Mouse (Mus musculus): ENCODE measurements around the gene Mecom. TPM values are rescaled to one million over a fixed set of nuclear protein-coding genes. Genes with fewer than 3 reads are reported as not detected.

The Mecom gene
- polyA plus RNA-seq, 1 experiment from 2014 or later: 10.2 TPM

GRCm38 (mm10) chr3:30019411-30019810, 528.4 kb downstream of the Mecom start:
- no peaks in the 10 kb centered on the region for H3K36me3 ChIP-seq (ENCODE audit: control insufficient read depth, insufficient read depth, low read length)
- H3K4me1 ChIP-seq (ENCODE audit: control insufficient read depth, insufficient read depth, low read length): 0 out of 2 replicates have a peak, but pooled peaks cover 3% of the 10 kb centered on the region
- WGBS: 69% methylated on average over 8 of the region's 8 CpGs
- no peak overlapping the region for H3K9ac ChIP-seq (ENCODE audit: low read depth, low read length)
- H3K9me3 ChIP-seq (ENCODE audit: control insufficient read depth, low read length): no peaks in the 10 kb centered on the region
- no peak overlapping the region for H3K27ac ChIP-seq (ENCODE audit: low read length)
- no peak overlapping the region for H3K4me2 ChIP-seq (ENCODE audit: low read depth, low read length)
- H3K4me3 ChIP-seq (ENCODE audit: low read length): no peak overlapping the region
- peaks cover 8% of the 10 kb centered on the region; the same call in 1 of the 2 replicates for H3K27me3 ChIP-seq (replicated peaks; ENCODE audit: control insufficient read depth, insufficient read depth, low read length)
- peak; percentile 66 for ATAC-seq

GRCm38 (mm10) chr3:30018202-30018601, 529.6 kb downstream of the Mecom start:
- H3K9ac ChIP-seq (ENCODE audit: low read depth, low read length): no peak overlapping the region
- ATAC-seq: no peak
- no peaks in the 10 kb centered on the region for H3K9me3 ChIP-seq (ENCODE audit: control insufficient read depth, low read length)
- H3K27me3 ChIP-seq (replicated peaks; ENCODE audit: control insufficient read depth, insufficient read depth, low read length): peaks cover 11% of the 10 kb centered on the region; the same call in 1 of the 2 replicates
- 20% methylated on average over 12 of the region's 12 CpGs for WGBS
- no peaks in the 10 kb centered on the region for H3K36me3 ChIP-seq (ENCODE audit: control insufficient read depth, insufficient read depth, low read length)
- H3K27ac ChIP-seq (ENCODE audit: low read length): no peak overlapping the region
- no peak overlapping the region for H3K4me3 ChIP-seq (ENCODE audit: low read length)
- H3K4me1 ChIP-seq (ENCODE audit: control insufficient read depth, insufficient read depth, low read length): 0 out of 2 replicates have a peak, but pooled peaks cover 3% of the 10 kb centered on the region
- no peak overlapping the region for H3K4me2 ChIP-seq (ENCODE audit: low read depth, low read length)

GRCm38 (mm10) chr3:30016766-30017165, 531.0 kb downstream of the Mecom start:
- ATAC-seq: no peak
- Histone ChIP-seq H3K27ac (ENCODE audit: low read length) (no peak overlapping the region), H3K36me3 (ENCODE audit: control insufficient read depth, insufficient read depth, low read length) (no peaks in the 10 kb centered on the region), H3K4me1 (ENCODE audit: control insufficient read depth, insufficient read depth, low read length) (peaks cover 9% of the 10 kb centered on the region; the same call in 1 of the 2 replicates), H3K4me3 (ENCODE audit: low read length) (no peak overlapping the region), H3K9me3 (ENCODE audit: control insufficient read depth, low read length) (no peaks in the 10 kb centered on the region), H3K4me2 (ENCODE audit: low read depth, low read length) (no peak overlapping the region), H3K9ac (ENCODE audit: low read depth, low read length) (no peak overlapping the region), H3K27me3 (replicated peaks; ENCODE audit: control insufficient read depth, insufficient read depth, low read length) (peaks cover 11% of the 10 kb centered on the region; the same call in 1 of the 2 replicates)
- 64% methylated on average over 5 of the region's 5 CpGs for WGBS

GRCm38 (mm10) chr3:30014962-30015660, 532.7 kb downstream of the Mecom start:
- no peaks in the 10 kb centered on the region for H3K36me3 ChIP-seq (ENCODE audit: control insufficient read depth, insufficient read depth, low read length)
- peaks cover 17% of the 10 kb centered on the region; the same call in 1 of the 2 replicates for H3K27me3 ChIP-seq (replicated peaks; ENCODE audit: control insufficient read depth, insufficient read depth, low read length)
- H3K4me1 ChIP-seq (ENCODE audit: control insufficient read depth, insufficient read depth, low read length): peaks cover 9% of the 10 kb centered on the region; the same call in 1 of the 2 replicates
- no peaks in the 10 kb centered on the region for H3K9me3 ChIP-seq (ENCODE audit: control insufficient read depth, low read length)
- no peak overlapping the region for H3K9ac ChIP-seq (ENCODE audit: low read depth, low read length)
- ATAC-seq: 0 out of 2 replicates have a peak, but pooled peaks have one; percentile 40
- no peak overlapping the region for H3K4me2 ChIP-seq (ENCODE audit: low read depth, low read length)
- no peak overlapping the region for H3K27ac ChIP-seq (ENCODE audit: low read length)
- 16% methylated on average over 10 of the region's 10 CpGs for WGBS
- H3K4me3 ChIP-seq (ENCODE audit: low read length): no peak overlapping the region

- 68% methylated on average over 1 of the region's 1 CpGs for WGBS
- H3K4me3 ChIP-seq (ENCODE audit: low read length): no peak overlapping the region
- no peak for ATAC-seq
- H3K36me3 ChIP-seq (ENCODE audit: control insufficient read depth, insufficient read depth, low read length): no peaks in the 10 kb centered on the region
- peaks cover 21% of the 10 kb centered on the region; the same call in 1 of the 2 replicates for H3K27me3 ChIP-seq (replicated peaks; ENCODE audit: control insufficient read depth, insufficient read depth, low read length)
- peaks cover 9% of the 10 kb centered on the region; the same call in 1 of the 2 replicates for H3K4me1 ChIP-seq (ENCODE audit: control insufficient read depth, insufficient read depth, low read length)
- H3K27ac ChIP-seq (ENCODE audit: low read length): no peak overlapping the region
- no peak overlapping the region for H3K9ac ChIP-seq (ENCODE audit: low read depth, low read length)
- H3K4me2 ChIP-seq (ENCODE audit: low read depth, low read length): no peak overlapping the region
- no peaks in the 10 kb centered on the region for H3K9me3 ChIP-seq (ENCODE audit: control insufficient read depth, low read length)
These were observed 533.5 kb downstream of the Mecom start for GRCm38 (mm10) chr3:30014279-30014678.

- Histone ChIP-seq H3K4me1 (ENCODE audit: control insufficient read depth, insufficient read depth, low read length) (peaks cover 9% of the 10 kb centered on the region; the same call in 1 of the 2 replicates), H3K27me3 (replicated peaks; ENCODE audit: control insufficient read depth, insufficient read depth, low read length) (peaks cover 21% of the 10 kb centered on the region; the same call in 1 of the 2 replicates), H3K9ac (ENCODE audit: low read depth, low read length) (peak overlapping the region; percentile 56; the same call in 1 of the 2 replicates), H3K9me3 (ENCODE audit: control insufficient read depth, low read length) (no peaks in the 10 kb centered on the region), H3K27ac (ENCODE audit: low read length) (no peak overlapping the region), H3K4me3 (ENCODE audit: low read length) (peak overlapping the region; percentile 55), H3K4me2 (ENCODE audit: low read depth, low read length) (peak overlapping the region; percentile 74), H3K36me3 (ENCODE audit: control insufficient read depth, insufficient read depth, low read length) (no peaks in the 10 kb centered on the region)
- no peak for ATAC-seq
- 35% methylated on average over 1 of the region's 1 CpGs for WGBS
These were observed 534.4 kb downstream of the Mecom start for GRCm38 (mm10) chr3:30013416-30013815.

GRCm38 (mm10) chr3:30012666-30013365, 535.0 kb downstream of the Mecom start:
- peak overlapping the region; percentile 56 for H3K9ac ChIP-seq (ENCODE audit: low read depth, low read length)
- no peaks in the 10 kb centered on the region for H3K9me3 ChIP-seq (ENCODE audit: control insufficient read depth, low read length)
- WGBS: under 1% methylated on average over 29 of the region's 29 CpGs
- no peaks in the 10 kb centered on the region for H3K36me3 ChIP-seq (ENCODE audit: control insufficient read depth, insufficient read depth, low read length)
- peak overlapping the region; percentile 74 for H3K4me2 ChIP-seq (ENCODE audit: low read depth, low read length)
- peaks cover 21% of the 10 kb centered on the region; the same call in 1 of the 2 replicates for H3K27me3 ChIP-seq (replicated peaks; ENCODE audit: control insufficient read depth, insufficient read depth, low read length)
- ATAC-seq: peak; percentile 39
- peaks cover 6% of the 10 kb centered on the region; the same call in 1 of the 2 replicates for H3K4me1 ChIP-seq (ENCODE audit: control insufficient read depth, insufficient read depth, low read length)
- no peak overlapping the region for H3K27ac ChIP-seq (ENCODE audit: low read length)
- H3K4me3 ChIP-seq (ENCODE audit: low read length): peak overlapping the region; percentile 55

- no peaks in the 10 kb centered on the region for H3K36me3 ChIP-seq (ENCODE audit: control insufficient read depth, insufficient read depth, low read length)
- ATAC-seq: peak; percentile 39
- 4% methylated on average over 27 of the region's 27 CpGs for WGBS
- no peak overlapping the region; the same call in 1 of the 2 replicates for H3K27ac ChIP-seq (ENCODE audit: low read length)
- H3K4me1 ChIP-seq (ENCODE audit: control insufficient read depth, insufficient read depth, low read length): peaks cover 6% of the 10 kb centered on the region; the same call in 1 of the 2 replicates
- H3K4me3 ChIP-seq (ENCODE audit: low read length): peak overlapping the region; percentile 55
- peaks cover 21% of the 10 kb centered on the region; the same call in 1 of the 2 replicates for H3K27me3 ChIP-seq (replicated peaks; ENCODE audit: control insufficient read depth, insufficient read depth, low read length)
- peak overlapping the region; percentile 60 for H3K9ac ChIP-seq (ENCODE audit: low read depth, low read length)
- H3K9me3 ChIP-seq (ENCODE audit: control insufficient read depth, low read length): no peaks in the 10 kb centered on the region
- H3K4me2 ChIP-seq (ENCODE audit: low read depth, low read length): peak overlapping the region; percentile 74
These were observed 535.7 kb downstream of the Mecom start for GRCm38 (mm10) chr3:30012150-30012549.

- Histone ChIP-seq H3K4me2 (ENCODE audit: low read depth, low read length) (peak overlapping the region; percentile 74), H3K9me3 (ENCODE audit: control insufficient read depth, low read length) (no peaks in the 10 kb centered on the region), H3K9ac (ENCODE audit: low read depth, low read length) (no peak overlapping the region), H3K27ac (ENCODE audit: low read length) (no peak overlapping the region), H3K4me1 (ENCODE audit: control insufficient read depth, insufficient read depth, low read length) (peaks cover 6% of the 10 kb centered on the region; the same call in 1 of the 2 replicates), H3K4me3 (ENCODE audit: low read length) (peak overlapping the region; percentile 55), H3K27me3 (replicated peaks; ENCODE audit: control insufficient read depth, insufficient read depth, low read length) (peaks cover 20% of the 10 kb centered on the region; the same call in 1 of the 2 replicates), H3K36me3 (ENCODE audit: control insufficient read depth, insufficient read depth, low read length) (no peaks in the 10 kb centered on the region)
- WGBS: 24% methylated on average over 6 of the region's 6 CpGs
- ATAC-seq: no peak
These were observed 536.1 kb downstream of the Mecom start for GRCm38 (mm10) chr3:30011712-30012111.
